Mouse (Mus musculus): ENCODE results near the gene Gm6525. TPM values are rescaled to one million over a fixed set of nuclear protein-coding genes. Genes with fewer than 3 reads are reported as not detected.
A peak's percentile ranks its signal among the peaks of the same experiment; 100 is the strongest.

The Gm6525 gene
- total RNA-seq, 2 experiments from 2014 or later, result 0.67 to 0.69 TPM

DNA sequence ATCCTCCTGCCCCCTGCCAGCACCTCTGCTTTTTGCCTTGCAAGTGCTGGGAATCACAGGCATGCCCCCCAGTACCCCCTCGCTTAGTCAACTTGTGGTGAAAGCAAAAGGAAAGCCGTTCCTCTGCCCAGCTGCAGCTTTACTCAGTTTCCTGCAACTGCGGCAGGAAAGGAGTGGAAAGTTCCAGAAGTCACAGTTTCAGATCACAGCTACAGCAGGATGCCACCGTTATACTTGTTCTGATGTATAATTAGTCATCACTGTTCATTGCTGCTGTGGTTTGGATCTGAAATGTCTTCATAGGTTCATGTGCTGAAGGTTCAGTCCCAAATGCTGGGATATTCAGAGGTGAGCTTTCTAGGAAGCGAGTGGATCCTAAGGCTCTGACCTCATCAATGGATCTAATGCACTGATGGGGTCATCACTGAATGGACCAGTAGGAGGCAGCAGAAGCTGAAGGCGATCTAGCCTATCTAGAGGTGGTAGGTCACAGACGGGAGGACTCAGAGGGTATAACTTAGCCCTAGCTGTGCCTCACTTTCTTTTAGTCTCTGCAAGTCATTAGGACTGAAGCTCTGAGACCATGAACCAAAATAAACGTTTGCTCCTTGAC, 4.4 kb upstream of the Gm6525 start:
- no peak for DNase-seq

DNA sequence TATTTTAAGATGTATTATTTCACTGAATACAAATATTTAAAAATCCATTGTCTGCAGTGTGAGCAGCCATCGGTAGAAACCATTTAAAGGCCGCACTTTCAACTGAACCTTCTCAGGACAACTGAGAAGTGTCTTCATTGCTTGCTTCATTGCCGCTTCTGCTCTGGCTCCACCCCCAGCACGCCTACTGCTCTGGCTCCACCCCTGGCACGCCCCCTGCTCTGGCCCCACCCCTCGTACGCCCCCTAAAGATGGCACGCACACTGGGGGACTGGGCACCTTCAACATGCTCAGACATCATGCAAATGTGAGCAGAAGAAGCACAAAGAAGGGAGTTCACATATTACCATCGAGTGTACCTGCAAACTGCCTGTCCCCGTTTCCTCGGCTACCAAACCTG, 1.5 kb upstream of the Gm6525 start:
- no peak for DNase-seq

GRCm38 (mm10) chr3:84175337-84176315, 1.7 kb downstream of the Gm6525 start:
- DNase-seq, result peak; percentile 86

DNA sequence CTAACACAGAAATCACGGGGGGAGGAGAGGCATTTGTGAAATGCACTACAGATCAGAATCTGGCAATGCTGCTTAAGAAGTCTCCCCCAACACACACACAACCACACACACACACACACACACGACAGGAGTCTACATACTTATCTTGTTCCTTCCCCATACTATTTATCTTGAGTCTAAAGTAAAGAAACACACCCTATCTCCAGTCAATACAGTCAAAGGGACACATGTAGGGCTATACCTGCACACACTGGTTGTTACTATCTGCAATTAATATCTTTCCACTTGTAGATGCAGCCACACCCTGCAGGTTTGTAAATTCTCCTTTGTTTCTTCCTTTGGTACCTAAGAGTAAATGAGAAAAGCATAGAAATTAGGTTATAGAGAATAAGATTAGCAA, 3.9 kb downstream of the Gm6525 start:
- DNase-seq, result no peak

DNA sequence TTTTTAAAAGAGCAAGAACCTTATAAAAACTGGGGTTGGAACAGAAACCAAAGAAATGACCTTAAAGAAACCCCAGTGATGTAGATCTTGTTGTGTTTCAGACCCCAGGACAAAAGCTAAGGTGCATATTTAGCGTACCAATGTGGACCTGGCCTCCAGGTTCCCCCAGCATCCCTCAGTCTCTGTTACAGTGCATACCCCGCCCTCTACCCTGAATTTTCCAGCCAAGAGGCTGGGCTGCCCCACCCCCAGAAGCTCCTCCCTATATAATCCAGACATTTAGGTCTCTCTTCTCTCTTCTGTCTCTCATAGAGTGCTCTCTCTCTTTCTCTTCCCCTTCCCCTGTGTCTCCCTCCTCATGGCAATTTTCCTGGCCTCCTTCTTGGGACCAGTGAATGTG, 6.4 kb downstream of the Gm6525 start:
- no peak for DNase-seq

- peak; percentile 44 for DNase-seq
These were observed 7.2 kb downstream of the Gm6525 start for GRCm38 (mm10) chr3:84181102-84181501.

- DNase-seq, result no peak
These were observed 7.8 kb downstream of the Gm6525 start for GRCm38 (mm10) chr3:84181717-84182116.

DNA sequence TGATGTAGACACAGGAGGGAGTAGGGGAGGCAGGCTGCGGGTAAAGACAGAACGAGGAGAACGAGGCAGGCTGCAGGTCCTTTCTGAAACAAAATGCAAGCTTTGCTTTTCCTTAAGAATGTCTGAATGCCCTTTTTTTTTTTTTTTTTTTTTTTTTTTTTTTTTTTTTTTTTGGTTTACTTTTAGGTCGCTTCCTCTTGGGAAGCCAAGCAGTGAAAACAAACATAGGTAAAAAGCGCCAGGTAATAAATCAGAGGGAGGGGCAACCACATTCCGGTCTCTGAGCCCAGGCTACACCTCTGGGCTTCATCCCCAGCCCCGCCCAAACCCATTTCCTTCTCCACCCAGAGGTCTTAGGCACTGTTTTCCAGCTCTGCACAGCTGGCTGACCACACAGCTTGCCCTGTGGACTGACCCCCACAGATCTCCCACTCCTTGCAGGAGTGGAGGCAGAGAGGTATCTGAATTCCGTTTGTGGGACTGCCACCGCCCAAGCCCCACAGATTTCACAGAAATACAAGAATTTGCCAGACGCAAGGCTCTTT, 15.8 kb downstream of the Gm6525 start:
- no peak for DNase-seq

DNA sequence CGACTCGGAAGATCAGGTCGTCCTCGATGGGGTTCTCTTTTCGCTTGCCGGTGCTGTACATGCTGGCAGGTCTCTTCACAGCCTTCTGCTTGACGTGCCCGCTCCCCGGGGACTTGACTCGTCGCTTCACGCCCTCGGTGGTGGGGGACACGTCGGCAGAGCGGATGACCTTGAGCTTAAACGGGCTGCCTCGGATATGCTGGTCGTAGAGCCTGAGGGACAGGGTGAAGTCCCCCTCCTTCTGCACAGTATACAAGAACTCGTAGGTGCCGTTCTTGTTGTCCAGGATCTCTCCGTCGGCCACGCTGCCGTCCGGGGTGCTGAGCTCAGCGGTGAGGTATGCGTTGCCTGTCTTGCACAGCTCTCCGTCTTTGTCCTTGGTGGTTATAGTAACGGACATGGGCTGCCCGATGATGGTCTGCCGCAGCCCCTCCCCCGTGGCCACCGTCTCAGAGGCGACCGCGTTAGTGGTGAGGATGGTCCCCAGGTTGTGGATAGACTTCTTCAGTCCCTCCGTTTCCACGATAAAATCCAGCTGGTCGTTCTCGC, 16.7 kb downstream of the Gm6525 start:
- DNase-seq, result peak; percentile 60

GRCm38 (mm10) chr3:84191141-84191881, 17.4 kb downstream of the Gm6525 start:
- no peak for DNase-seq

DNA sequence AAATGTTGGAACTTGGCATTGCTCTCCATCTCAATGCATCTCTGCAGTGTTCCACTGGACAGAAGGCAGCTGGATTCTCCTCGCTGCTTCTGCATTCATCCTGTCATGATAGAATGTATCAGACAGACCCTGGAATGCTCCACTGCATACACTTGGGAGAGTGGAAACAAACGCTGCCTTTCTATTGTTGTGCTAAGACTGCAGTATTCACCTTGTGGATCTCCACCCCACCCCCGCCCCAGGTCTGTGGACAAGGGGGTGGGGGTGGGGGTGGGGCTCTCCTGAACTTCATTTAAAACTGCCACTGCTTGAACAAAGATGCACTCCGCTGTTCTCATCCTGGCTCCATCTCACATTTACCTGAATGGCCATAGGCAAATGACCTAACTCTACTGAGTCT, 20.0 kb downstream of the Gm6525 start:
- DNase-seq, result no peak

DNA sequence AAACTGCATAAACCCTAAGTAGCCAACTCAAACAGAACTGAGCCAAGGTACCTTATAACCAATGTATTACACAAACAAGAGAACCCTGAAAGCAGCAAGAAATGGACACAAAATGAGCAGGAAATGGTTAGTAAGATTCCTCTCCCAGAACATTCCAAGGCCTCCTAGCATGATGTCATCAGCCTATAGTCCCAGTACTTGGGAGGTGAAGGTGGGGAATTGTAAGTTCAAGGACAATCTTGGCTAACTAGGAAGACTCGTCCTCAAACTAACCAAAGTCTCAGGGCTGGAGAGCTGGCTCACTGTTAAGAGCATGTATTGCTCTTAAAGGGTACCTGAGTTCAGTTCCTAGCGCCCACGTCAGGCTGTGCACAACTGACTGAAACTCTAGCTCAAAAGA, 24.3 kb downstream of the Gm6525 start:
- DNase-seq, result no peak

GRCm38 (mm10) chr3:84199516-84199915, 25.6 kb downstream of the Gm6525 start:
- DNase-seq, result no peak

DNA sequence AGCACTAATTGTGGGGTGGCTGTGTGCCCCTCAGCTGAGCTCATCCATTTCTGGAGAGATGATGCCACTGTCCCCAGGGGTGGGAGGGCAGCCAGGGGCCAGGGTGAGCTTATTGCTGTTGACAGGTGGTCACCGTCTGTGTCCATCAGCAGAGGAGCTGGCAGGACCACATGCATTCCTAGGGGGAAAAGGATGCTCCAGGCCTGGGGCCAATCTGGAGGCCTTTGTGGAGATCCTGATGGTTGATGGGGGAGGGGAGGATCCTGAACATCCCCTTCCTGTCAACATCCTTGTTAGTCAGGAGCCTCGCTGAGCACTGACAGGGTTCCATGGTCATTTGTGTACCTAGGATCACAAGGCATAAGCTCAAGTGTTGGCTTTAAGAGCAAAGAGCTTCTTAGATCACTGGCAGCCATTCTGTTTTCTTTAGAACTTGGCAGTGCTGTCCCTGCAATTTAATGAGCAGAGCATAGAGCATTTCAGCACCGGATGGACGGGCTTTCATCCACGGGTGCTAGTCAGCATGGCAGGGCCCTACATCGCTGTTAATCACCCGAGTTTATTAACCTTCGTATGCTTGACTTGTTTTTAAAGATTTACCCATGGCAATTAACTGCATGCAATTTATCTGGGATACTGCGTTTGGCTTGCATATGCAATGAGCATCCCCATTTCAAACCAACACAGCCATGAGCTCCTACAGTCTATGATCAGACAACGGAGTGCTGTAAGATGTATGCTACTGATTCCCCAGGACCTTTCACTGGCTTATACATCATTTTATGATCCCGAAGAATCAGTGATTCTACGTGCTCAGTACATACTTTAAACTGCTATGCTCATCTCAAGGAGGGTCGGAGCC, 26.9 kb downstream of the Gm6525 start:
- no peak for DNase-seq

- no peak for DNase-seq
These were observed 30.7 kb downstream of the Gm6525 start for GRCm38 (mm10) chr3:84204640-84205039.

DNA sequence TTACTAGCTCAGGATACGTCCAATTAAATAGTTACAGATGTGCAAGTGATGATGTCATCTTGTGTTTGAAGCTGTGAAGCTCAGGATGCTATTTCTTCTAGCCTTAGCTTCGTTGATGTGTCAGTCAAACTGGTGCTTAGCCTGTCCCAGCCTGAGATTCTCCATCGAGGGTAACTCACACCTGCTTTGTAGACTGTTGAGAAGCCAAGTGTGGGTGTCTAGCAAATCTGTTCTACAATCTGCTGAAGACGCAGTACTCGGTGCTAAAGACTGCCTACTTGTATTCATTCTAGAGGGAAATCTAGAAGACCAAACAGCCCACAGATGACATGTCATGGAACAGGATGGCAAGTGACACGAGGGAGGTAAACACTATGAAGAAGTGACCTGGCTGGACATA, 31.7 kb downstream of the Gm6525 start:
- DNase-seq, result no peak

DNA sequence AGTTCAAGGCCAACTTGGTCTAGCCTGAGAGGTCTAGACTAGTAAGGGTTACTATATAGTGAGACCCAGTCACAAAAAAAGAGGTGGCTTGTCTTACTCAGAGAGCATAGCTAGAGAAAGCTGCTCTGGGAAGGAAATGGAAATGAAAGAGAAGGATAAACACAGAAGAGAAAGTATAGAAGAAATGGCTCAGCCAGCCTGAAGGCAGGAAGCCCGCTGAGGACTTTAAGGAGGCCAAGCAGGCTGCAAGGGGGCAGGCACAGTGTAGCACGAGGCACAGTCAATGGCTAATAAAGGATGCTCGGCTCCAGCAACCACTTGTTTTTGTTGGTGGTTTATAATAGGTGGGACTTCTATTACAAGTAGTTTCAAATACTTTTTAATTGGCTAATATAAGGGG, 32.2 kb downstream of the Gm6525 start:
- DNase-seq, result no peak

DNA sequence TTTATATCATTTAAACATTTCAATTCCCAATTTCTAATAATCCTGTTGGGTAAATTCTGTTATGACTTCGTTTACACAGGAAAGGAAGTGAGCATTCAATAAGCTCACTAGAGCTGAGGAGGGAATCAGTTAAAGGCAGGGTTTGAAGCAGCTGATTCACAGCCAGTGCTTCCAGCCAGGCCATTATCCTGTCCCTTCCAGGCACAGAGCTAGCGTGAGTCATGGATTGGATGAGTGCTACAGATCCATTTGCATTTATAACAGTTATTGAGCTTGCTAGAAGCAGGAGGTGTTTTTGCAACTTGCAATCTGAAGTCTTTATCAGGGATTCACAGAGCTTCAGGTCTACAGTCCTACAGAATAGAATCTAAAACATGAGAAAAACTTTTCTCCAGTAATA, 33.5 kb downstream of the Gm6525 start:
- no peak for DNase-seq

- DNase-seq, result no peak
These were observed 34.6 kb downstream of the Gm6525 start for GRCm38 (mm10) chr3:84208475-84208874.

DNA sequence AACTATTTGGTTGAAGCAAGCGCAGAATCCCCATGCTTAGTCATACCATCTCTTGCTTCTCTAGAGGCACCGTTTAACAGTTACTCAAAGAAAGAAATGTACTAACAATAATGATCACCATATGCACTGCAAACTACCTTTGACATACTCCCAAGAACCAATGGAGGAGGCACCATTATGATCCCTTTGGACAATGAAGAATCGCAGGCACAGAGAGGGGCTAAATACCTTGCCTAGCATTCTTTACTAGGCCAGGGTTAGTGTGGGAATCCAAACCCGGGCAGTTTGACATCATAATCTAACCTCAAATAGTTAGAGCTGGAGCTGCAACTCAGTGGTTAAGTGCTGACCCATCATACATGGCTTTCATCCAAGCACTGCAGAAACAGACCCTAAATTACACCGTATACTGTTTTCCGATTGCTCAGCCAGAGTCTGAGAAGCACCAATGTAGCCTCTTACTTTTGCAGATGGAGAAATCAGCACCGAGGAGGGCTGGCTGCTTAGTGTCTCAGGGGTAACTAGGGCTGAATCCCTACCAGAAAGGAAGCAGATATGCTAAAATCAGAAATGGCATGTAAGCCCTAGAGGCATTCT, 35.1 kb downstream of the Gm6525 start:
- DNase-seq, result no peak

DNA sequence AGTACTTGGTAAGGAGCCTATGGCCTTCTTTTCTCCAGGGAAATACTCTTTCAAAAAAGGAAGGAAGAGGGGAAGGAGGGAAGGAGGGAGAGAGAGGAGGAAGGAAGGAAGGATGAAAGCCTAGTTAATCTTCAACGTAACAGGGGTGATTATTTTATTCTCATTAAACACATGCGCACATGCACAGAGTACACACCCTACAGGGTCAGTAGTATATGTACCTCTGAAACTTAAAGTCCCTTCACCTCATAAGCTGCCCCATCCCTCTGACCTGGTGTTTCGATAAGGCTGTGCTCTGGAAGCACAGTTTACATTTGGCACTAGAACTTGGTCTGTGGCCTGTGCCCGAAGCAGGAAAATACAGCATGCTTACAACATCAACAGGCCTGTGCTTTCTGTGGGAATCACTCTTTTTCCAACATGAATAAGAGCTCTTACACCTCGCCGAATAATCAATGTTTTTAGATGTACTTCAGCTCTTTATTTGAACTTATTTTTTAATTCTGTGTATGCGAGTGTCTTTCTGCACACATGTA, 37.5 kb downstream of the Gm6525 start:
- no peak for DNase-seq
